Mouse (Mus musculus) neural tube, embryonic 10.5 days (tissue): ENCODE measurements around the gene Tmem19.

Experiments used
- DNase-seq: peaks from one replicate; pipeline ENCODE4 v3.0.0-alpha.2; 2017; ENCODE audit warnings: low spot score; ENCODE audit errors: extremely low spot score

Tmem19 gene

DNA sequence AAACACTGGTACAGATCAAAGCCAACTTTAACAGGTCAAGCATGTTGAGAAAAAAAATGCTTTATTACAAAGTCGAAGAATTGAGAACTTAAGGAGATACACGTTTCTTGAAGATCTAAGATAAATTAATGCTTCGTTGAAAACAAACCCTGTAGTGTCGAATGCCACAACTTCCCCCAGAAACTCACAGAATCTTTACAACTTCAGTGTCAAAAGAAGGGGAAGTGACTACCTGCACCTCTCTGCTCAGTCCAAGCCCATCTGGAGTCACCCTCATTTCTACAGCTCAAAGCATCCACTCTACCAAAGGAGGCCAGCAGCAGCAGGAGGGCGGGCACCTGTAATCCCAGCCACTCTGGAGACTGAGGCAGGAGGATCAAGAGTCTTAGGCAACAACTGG, 50.1 kb downstream of the Tmem19 start:
- no peak for DNase-seq

DNA sequence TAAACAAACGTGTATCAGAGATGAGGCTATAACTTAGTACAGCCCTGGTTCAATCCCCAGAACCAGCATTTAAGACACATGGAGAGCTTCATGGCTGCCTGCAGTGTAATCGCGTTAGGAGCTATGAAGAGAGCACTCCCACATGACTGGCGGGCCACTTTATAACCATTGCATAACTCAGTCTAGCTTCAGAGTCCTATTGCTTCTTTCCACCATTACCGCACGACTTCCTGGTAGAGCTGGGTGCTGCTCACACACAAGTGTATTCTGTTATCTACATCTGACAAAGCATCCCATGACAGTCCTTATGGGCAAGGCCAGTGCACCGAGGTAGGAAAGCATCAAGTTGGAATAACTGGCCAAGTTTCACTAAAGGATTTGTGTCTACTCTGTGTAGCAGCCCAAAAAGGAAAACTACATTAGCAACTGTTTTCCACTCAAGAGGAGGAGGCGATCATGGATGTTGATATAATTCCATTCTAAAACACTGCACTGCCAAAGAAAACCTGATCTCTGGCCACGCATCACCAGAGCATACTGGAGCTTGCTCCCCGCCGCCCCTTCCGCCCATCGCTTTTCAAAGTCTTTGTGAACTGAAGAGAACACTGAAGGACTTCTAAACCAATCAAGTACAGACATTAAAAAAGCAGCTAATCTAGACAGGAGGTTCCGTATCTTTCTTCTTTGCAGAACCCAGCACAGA, 50.9 kb downstream of the Tmem19 start:
- DNase-seq, result no peak

DNA sequence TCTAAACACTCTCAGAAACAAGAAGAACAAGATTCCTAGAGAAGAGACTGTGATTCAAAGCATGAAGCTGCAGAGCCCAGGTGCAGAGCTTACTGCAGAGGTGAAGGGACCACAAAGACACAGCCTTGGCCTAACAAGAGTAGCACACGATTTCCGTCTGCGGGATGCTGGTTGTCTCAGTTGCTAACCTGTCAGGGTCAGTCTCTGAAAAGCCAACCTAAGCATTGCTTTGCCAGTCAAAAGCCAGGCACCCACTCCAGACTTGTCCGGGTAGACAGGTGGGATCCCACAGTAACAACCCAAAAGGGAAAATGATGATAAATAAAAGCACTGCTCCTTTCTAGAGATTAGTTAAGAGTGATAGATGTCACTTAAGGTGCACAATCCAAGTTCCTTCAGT, 53.1 kb downstream of the Tmem19 start:
- no peak for DNase-seq

DNA sequence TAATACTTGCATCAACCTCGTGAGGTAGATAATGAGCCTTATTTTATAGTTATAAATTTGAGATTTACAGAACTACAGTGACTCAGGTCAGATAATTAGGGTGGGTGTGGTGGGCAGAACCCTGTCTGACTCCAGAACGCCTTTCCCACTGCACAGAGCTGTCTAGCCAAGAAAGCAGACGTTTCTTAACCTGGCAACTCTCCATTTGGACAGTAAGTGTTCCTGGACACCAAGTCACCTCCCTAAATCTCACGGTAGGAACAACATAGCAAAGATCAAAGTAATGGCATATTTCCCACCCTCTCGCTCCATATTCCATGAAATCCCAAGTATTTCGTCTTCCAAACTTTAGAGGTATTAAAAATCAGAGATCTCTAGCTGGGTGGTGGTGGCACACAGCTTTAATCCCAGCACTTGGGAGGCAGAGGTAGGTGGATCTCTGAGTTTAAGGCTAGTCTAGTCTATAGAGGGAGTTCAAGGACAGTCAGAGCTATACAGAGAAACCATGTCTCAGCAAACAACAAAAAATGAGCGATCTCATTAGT, 54.9 kb downstream of the Tmem19 start:
- DNase-seq, result no peak

DNA sequence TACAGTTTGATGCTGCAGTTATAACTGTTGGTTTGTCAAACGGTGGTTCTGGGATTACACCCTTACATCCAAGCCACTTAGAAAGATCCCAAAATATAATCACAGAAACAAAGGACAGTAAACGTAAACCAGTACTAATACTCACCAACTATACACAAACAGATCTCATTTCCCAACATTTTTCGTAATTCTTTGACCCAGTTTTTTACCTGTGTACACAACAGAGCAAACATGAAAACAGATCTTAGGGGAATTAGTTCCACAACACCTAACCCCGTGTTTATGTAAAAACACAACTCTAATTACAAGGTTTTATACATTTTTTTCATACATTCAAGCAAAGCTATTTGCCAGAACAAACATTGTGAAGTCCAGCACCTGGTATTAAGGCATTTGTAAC, 63.6 kb downstream of the Tmem19 start:
- DNase-seq, result no peak

DNA sequence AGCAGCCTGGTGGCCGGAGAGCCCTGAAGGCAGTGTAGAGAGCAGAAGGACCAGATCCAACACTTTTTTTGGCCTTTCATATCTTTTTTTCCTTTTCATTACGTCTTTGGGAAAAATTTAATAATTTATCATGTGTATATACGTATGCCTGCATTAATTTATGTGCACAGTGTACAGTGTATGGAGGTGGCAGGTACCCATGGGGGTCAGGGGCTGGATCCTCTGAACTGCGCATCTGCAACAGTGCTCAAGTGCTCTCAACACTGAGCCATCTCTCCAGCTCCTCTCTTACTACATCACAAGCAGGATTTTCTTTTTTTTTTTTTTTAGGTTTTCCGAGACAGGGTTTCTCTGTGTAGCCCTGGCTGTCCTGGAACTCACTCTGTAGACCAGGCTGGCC, 64.7 kb downstream of the Tmem19 start:
- no peak for DNase-seq

DNA sequence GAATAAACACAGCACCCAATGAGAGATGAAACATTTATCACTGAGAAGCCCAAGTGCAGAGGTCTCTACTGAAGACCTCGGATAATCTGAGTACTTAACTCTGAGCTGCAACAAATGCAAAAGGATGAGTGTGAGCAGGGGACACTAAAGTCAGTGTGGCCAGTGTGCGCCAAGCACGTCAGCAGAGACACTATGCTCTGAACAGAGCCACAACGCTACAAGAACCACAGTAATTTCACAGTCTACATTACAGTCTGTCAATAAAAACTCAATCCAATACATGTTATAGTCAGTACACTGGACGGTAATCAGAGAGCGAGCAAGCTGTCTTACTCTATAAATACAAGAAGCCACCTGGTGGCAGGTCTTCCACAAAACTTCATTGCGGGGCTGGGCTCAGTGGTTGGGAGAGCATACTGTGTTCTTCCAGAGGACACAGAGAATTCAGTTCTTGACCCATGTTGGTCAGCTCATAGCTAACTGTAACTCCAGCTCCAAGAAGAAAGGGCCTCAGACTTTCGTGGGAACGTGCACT, 65.8 kb downstream of the Tmem19 start:
- DNase-seq, result no peak

DNA sequence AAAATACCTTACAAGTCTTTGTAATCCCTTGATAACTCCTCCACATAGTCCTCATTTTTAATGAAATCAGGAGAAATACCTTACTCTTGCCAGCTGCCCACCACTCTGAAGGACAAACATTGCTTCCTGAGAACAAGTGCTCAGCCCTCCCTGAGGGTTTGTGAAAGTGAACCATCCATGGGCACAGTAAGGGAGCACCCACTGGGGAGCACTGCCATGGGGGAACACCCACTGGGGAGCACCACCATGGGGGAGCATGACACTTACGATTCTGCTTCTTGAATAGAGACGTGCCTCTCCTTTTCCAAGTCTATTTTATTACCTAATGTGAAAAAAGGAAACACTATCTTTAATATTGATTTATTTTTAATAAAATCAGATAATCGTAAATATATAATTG, 67.1 kb downstream of the Tmem19 start:
- no peak for DNase-seq

DNA sequence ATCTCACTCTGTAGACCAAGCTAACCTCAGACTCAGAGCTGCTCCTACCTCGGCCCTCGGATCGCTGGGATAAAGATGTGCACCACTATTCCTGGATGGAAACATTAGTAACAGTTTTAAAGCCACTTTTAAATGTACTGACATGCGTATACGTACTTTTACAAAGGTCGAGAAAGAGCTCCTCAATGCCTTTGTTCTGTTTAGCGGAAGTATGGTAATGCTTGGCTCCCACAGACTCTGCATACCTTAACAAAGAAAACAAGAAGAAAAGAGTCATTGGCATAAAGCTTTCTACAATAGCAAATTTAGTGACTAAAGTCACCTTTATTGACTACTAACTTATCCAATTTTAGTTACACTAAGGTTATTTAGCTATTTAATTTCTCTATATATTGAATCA, 67.6 kb downstream of the Tmem19 start:
- DNase-seq, result no peak

DNA sequence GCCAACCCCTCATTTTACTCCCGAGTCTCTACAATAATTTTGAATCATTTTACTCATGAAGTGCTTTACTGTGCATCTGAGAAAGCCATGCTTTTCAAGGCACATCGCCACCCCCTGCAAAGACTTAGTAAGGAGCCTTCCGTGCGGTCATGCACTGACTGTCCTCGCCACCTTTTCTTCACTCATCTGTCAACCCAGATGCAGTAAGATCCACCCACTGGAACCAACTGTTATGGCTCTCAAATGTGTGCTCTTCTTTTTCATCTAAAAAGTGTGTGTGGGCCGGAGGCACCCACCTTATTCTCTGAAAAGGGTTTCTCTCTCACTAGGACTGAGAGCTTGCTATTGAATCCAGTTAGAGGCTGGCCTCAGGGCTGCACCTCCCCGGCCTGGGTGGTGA, 68.4 kb downstream of the Tmem19 start:
- no peak for DNase-seq

DNA sequence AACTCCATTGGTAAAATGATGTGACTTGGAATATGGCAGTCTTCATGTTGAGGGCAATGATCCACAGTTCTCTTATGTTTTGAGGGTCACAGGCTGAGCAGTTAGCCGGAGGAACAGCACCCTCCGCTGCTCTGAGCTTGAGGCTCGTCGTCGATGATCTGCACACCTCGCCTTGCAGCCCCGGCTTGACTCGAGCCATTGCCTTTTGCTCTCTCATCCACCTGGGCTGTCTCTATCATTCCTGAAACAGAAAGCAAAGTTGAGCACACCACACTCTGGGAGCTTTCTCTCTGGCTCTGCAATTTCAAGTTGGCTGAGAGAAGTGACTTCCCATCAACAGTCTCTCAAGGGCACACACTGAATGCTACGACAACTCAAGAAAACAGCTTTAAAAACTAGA, 71.6 kb downstream of the Tmem19 start:
- no peak for DNase-seq
